Mouse (Mus musculus): Measurements from ENCODE around the gene Cdk19.

DNA sequence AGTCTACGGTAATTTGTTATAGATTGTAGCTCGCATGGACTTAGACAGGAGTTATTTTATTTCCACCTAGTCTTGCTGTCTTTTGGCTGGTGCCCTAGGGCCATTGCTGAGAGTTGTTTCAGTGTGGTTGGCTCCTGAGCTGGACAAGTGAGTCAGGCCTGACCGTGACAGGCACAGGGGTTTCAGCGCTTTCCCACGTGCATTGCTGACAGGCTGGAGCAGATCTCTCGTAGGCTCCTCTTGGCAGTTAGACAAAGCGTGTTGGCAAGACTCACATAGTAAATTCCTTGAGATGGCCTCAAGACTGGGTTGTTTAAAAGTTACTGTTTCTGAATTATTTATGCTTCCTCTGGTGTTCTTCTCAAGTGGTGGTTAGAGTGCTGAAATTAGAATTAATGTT is 77.6 kb downstream of the Cdk19 start:
- TF ChIP-seq CTCF (IDR thresholded peaks at IDR 0.05; ENCODE audit: extremely low read depth, insufficient read length, insufficient replicate concordance, low read depth, low read length) (no peak), POLR2A (IDR thresholded peaks at IDR 0.05; ENCODE audit: low read depth, low read length) (no peak)
